Mouse (Mus musculus): ENCODE measurements around the gene Mydgf.

The Mydgf gene

GRCm38 (mm10) chr17:56141702-56142605 is 41.8 kb downstream of the Mydgf start:
- no peak for DNase-seq

- DNase-seq = peak; percentile 35
Measured at GRCm38 (mm10) chr17:56139858-56140595, 43.7 kb downstream of the Mydgf start, which contains the start of gene Sema6b. Gene Sema6b (minus strand): TSS chr17:56140343.

- no peak for DNase-seq
Measured at GRCm38 (mm10) chr17:56139355-56139754, 44.4 kb downstream of the Mydgf start.

- DNase-seq = peak; percentile 21
Measured at GRCm38 (mm10) chr17:56137839-56138613, 45.7 kb downstream of the Mydgf start.

- no peak for DNase-seq
Measured at GRCm38 (mm10) chr17:56136558-56136957, 47.2 kb downstream of the Mydgf start.

GRCm38 (mm10) chr17:56134463-56134971 is 49.2 kb downstream of the Mydgf start:
- DNase-seq = peak; percentile 78

- DNase-seq = peak; percentile 85
Measured at GRCm38 (mm10) chr17:56133457-56134363, 50.0 kb downstream of the Mydgf start.

- peak; percentile 81 for DNase-seq
Measured at GRCm38 (mm10) chr17:56132661-56133060, 51.1 kb downstream of the Mydgf start.

- peak; percentile 85 for DNase-seq
Measured at GRCm38 (mm10) chr17:56131814-56132213, 51.9 kb downstream of the Mydgf start.

- DNase-seq = no peak
Measured at GRCm38 (mm10) chr17:56131136-56131535, 52.6 kb downstream of the Mydgf start.

GRCm38 (mm10) chr17:56128246-56128645 is 55.5 kb downstream of the Mydgf start:
- DNase-seq = no peak

- no peak for DNase-seq
Measured at GRCm38 (mm10) chr17:56126175-56126574, 57.5 kb downstream of the Mydgf start.
